Mouse (Mus musculus) adipocyte (in vitro differentiated cells): Measurements from ENCODE around the gene Olfr484.
"Not testable (repeated sequence)": the region's sequence is repeated elsewhere in the genome, so short reads cannot be mapped to it uniquely, and the experiment has no call there.

Experiments used
- DNase-seq: peaks from one replicate; pipeline ENCODE4 v3.0.0-alpha.2; 2016; ENCODE audit warnings: low spot score

Gene Olfr484

GRCm38 (mm10) chr7:108127349-108127748 lies at the start of gene Olfr484:
Gene Olfr484, minus strand, starts transcription at chr7:108127449.
- DNase-seq = no peak

DNA sequence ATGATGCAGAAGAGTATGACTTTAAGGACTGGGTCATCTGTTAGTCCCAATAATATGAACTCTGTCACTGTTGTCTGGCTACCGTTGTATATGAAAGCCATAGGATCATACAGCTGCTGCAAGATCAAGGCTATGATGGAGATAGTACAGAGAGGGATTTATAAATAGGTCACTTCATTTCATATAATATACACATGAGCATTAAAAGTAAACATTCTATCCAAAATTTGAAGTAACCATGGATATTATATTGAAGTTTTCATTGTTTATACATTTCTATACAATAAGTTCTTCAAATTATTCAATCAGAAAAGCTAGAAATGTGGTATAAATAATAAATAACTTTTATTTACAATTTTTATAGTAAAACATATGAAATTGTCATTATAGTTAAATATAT lies 45.4 kb upstream of the Olfr484 start, which contains the start of gene Olfr486:
Olfr486 (minus strand) TSS at position 101 of the 400 bp plus-strand sequence.
- DNase-seq = not testable (repeated sequence)

DNA sequence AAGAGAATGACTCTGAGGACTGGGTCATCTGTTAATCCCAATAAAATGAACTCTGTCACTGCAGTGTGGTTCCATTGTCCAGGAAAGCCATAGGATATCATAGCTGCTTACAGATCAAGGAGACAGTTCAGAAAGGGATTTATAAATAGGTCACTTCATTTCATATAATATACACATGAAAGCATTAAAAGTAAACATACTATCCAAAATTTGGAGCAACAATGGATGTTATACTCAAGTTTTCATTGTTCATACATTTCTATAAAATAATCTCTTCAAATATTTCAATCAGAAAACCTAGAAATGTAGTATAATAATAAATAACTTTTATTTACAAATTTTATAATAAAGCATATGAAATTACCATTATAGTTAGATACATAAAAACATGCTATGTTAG lies 32.5 kb upstream of the Olfr484 start, which contains the start of gene Olfr485:
Olfr485 (minus strand) TSS at position 101 of the 400 bp plus-strand sequence.
- no peak for DNase-seq

GRCm38 (mm10) chr7:108121416-108121815 lies 5.8 kb downstream of the Olfr484 start:
- no peak for DNase-seq

DNA sequence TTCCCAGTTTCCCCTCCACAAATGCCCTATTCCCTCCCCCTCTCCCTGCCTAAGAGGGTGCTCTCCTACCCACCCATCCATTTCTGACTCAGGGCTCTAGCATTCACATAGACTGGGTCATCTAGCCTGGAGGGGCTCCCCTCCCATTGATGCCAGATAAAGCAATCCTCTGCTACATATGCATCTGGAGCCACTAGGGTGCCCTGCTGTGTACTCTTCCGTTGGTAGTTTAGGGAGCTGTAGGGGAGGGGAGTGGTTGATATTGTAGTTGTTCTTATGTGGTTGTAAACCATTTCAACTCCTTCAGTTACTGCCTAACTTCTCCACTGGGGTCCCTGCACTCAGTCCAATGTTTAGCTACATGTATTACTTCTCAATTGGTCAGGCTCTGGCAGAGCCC lies 6.6 kb downstream of the Olfr484 start:
- no peak for DNase-seq

DNA sequence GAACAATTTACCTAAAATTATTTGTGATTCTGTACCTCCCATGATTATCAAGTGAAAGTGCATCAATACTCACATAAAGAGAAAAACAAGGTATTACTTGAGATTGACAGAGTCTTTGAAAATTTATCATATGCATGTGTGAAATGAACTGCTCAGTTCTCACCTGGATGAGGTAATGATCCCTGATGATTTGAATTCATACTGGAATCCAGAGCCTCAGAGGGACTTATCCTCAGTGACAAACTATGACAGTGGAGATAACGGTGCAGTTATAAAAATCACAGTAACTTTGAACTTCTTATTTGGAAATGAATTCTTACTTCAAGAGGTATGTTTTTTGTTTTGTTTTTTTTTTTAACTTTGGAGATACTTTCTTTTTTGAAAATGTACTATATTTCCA lies 26.7 kb downstream of the Olfr484 start, which contains the start of gene Olfr483:
Olfr483 (plus strand) TSS at position 301 of the 400 bp plus-strand sequence.
- no peak for DNase-seq

- no peak for DNase-seq
Observed at GRCm38 (mm10) chr7:108097486-108097885, 29.8 kb downstream of the Olfr484 start, which contains the start of gene Olfr482. Gene Olfr482, minus strand, starts transcription at chr7:108097586.

- no peak for DNase-seq
Observed at GRCm38 (mm10) chr7:108079555-108079954, 47.7 kb downstream of the Olfr484 start, which contains the start of gene Olfr481. Gene Olfr481, plus strand, starts transcription at chr7:108079855.
